Mouse (Mus musculus): ENCODE results near the gene Lrrc8b.

GRCm38 (mm10) chr5:105430148-105430547 lies 14.6 kb downstream of the Lrrc8b start:
- TF ChIP-seq CTCF (IDR thresholded peaks at IDR 0.05; ENCODE audit: low read depth) (no peak), EP300 (optimal IDR thresholded peaks at IDR 0.05) (no peak)

All from stomach, postnatal 0 days (tissue).